Mouse (Mus musculus): ENCODE measurements around the gene Atp7b. TPM values are rescaled to one million over a fixed set of nuclear protein-coding genes. Genes with fewer than 3 reads are reported as not detected.

Atp7b gene
- total and polyA plus RNA-seq, 3 experiments: 29.4 to 32.5 TPM; not detected in 1

DNA sequence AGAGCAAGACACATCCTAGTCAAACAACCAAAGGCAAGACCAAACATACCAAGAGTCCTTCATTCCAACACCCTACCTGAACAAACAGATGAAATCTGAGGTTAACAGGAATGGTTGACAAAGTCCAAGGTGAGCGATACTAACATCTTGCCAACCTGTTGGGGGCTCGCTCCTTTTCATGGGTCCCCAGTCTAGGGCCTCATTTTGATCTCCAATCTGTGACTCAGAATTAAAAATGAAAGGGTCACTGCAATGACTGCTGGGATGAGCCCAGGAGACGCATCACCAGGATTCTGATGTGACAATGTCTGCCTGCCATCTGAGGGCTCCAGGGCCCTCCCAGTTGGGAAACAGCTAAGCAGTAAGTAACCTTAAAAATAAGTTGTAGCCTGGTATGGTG, 90.6 kb downstream of the Atp7b start, which contains the start of gene Ccdc70:
Gene Ccdc70 (plus strand): TSS at position 301 of the 400 bp plus-strand sequence.
- H3K9ac ChIP-seq (ENCODE audit: control insufficient read depth, low read depth, low read length, poor library complexity, severe bottlenecking): no peak within 1 kb of the TSS
- no peaks in the 10 kb centered on the region for H3K79me2 ChIP-seq (ENCODE audit: control insufficient read depth, insufficient read depth, low read length, poor library complexity)
- no peaks in the 10 kb centered on the region for H3K36me3 ChIP-seq (ENCODE audit: control insufficient read depth in 1 of 2, insufficient read depth in 2 of 2, low read length in 2 of 2)
- DNase-seq (ENCODE audit: low read depth, low spot score): no peak
- H3K4me3 ChIP-seq (ENCODE audit: control insufficient read depth in 1 of 2, insufficient read depth in 1 of 2, low read depth in 2 of 2, low read length in 2 of 2): no peak within 1 kb of the TSS
- no peaks in the 10 kb centered on the region for H3K9me3 ChIP-seq (replicated peaks; ENCODE audit: insufficient read depth, low read length)
- H3K27me3 ChIP-seq (ENCODE audit: control insufficient read depth in 1 of 2, insufficient read depth in 2 of 2, low read length in 2 of 2): no peaks in the 10 kb centered on the region
- no peak within 1 kb of the TSS for H3K27ac ChIP-seq (ENCODE audit: control insufficient read depth, low read depth, low read length)
- TF ChIP-seq CHD1 (IDR thresholded peaks at IDR 0.05; ENCODE audit: low read depth, low read length) (no peak), POLR2AphosphoS5 (IDR thresholded peaks at IDR 0.05; ENCODE audit: borderline replicate concordance, low read depth, low read length) (no peak), MAZ (IDR thresholded peaks at IDR 0.05; ENCODE audit: low read depth, low read length) (no peak), ZMIZ1 (IDR thresholded peaks at IDR 0.05; ENCODE audit: low read depth, low read length) (no peak), ELF1 (IDR thresholded peaks at IDR 0.05; ENCODE audit: low read depth, low read length) (no peak), EP300 (IDR thresholded peaks at IDR 0.05; ENCODE audit: low read depth in 1 of 2, low read length in 2 of 2) (no peak), USF2 (IDR thresholded peaks at IDR 0.05; ENCODE audit: borderline replicate concordance in 1 of 2, insufficient read depth in 1 of 2, low read depth in 1 of 2, low read length in 2 of 2) (no peak), USF1 (IDR thresholded peaks at IDR 0.05; ENCODE audit: low read depth, low read length) (no peak), RAD21 (IDR thresholded peaks at IDR 0.05; ENCODE audit: low read depth, low read length) (no peak), MYB (IDR thresholded peaks at IDR 0.05; ENCODE audit: low read depth, low read length) (no peak), NRF1 (IDR thresholded peaks at IDR 0.05; ENCODE audit: insufficient read depth, low read depth, low read length, poor library complexity, severe bottlenecking) (no peak), MAX (IDR thresholded peaks at IDR 0.05; ENCODE audit: low read length) (no peak)
- no peaks in the 10 kb centered on the region for H3K4me1 ChIP-seq (ENCODE audit: control insufficient read depth in 1 of 2, insufficient read depth in 2 of 2, low read length in 2 of 2)

DNA sequence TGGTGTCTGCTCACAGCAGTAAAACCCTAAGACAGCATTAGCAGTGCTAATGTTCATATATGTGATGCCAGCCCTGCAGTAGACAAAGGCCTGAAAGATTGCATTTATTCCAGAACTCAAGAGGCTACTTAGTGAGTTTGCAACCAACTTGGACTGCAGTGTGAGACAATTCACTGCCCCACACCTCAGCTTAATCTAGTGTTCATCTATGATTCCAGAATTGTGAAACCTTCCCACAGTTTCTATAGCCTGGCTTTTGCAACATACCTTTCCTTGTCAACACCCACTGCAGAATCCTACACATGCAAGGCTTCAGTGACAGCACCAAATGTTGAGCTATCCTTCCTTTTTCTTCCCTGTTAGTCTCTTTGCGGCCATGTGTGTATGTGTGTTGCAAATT, 93.5 kb downstream of the Atp7b start:
- Histone ChIP-seq H3K79me2 (ENCODE audit: control insufficient read depth, insufficient read depth, low read length, poor library complexity) (no peaks in the 10 kb centered on the region), H3K27me3 (ENCODE audit: control insufficient read depth in 1 of 2, insufficient read depth in 2 of 2, low read length in 2 of 2) (no peaks in the 10 kb centered on the region), H3K4me1 (ENCODE audit: control insufficient read depth in 1 of 2, insufficient read depth in 2 of 2, low read length in 2 of 2) (no peaks in the 10 kb centered on the region), H3K9me3 (replicated peaks; ENCODE audit: insufficient read depth, low read length) (no peaks in the 10 kb centered on the region), H3K9ac (ENCODE audit: control insufficient read depth, low read depth, low read length, poor library complexity, severe bottlenecking) (no peak overlapping the region), H3K4me3 (ENCODE audit: control insufficient read depth in 1 of 2, insufficient read depth in 1 of 2, low read depth in 2 of 2, low read length in 2 of 2) (no peak overlapping the region), H3K36me3 (ENCODE audit: control insufficient read depth in 1 of 2, insufficient read depth in 2 of 2, low read length in 2 of 2) (no peaks in the 10 kb centered on the region), H3K27ac (ENCODE audit: control insufficient read depth, low read depth, low read length) (no peak overlapping the region)
- no peak for DNase-seq (ENCODE audit: low read depth, low spot score)
- TF ChIP-seq POLR2AphosphoS2 (IDR thresholded peaks at IDR 0.05; ENCODE audit: low read length): no peak
- TF ChIP-seq HCFC1 (IDR thresholded peaks at IDR 0.05; ENCODE audit: low read depth, low read length): no peak
- no peak for TF ChIP-seq MAX (IDR thresholded peaks at IDR 0.05; ENCODE audit: low read length)
- TF ChIP-seq MYB (IDR thresholded peaks at IDR 0.05; ENCODE audit: low read depth, low read length): no peak
- TF ChIP-seq TBP (IDR thresholded peaks at IDR 0.05; ENCODE audit: low read depth, low read length): no peak
- TF ChIP-seq ZKSCAN1 (IDR thresholded peaks at IDR 0.05; ENCODE audit: low read depth, low read length): no peak
- TF ChIP-seq KAT2A (conservative IDR thresholded peaks at IDR 0.05; ENCODE audit: low read depth, low read length): no peak
- no peak for TF ChIP-seq MEF2A (IDR thresholded peaks at IDR 0.05; ENCODE audit: extremely low read depth, insufficient replicate concordance, low read depth, low read length, poor library complexity, severe bottlenecking)
- no peak for TF ChIP-seq MAFK (IDR thresholded peaks at IDR 0.05; ENCODE audit: borderline replicate concordance, low read depth, low read length)
- no peak for TF ChIP-seq USF1 (IDR thresholded peaks at IDR 0.05; ENCODE audit: low read depth, low read length)
- no peak for TF ChIP-seq ZNF384 (IDR thresholded peaks at IDR 0.05; ENCODE audit: low read depth, low read length)
- TF ChIP-seq CHD2 (IDR thresholded peaks at IDR 0.05; ENCODE audit: low read length): no peak
